Mouse (Mus musculus) kidney, adult 2 months (tissue): ENCODE data around the gene Tmem238. TPM values are rescaled to one million over a fixed set of nuclear protein-coding genes. Genes with fewer than 3 reads are reported as not detected.
A peak's percentile ranks its signal among the peaks of the same experiment; 100 is the strongest.
"Not testable (repeated sequence)": the region's sequence is repeated elsewhere in the genome, so short reads cannot be mapped to it uniquely, and the experiment has no call there.

Experiments
- DNase-seq: peaks from one replicate; pipeline ENCODE4 v3.0.0; 2021
- H3K27ac ChIP-seq: fragments of 200-500 bp; 2 replicates; pipeline ENCODE4 v1.5.1; 2012; ENCODE audit warnings: low read depth, low read length, control low read depth, inconsistent platforms; ENCODE audit not compliant: insufficient read depth
- H3K27me3 ChIP-seq: fragments of 200-500 bp; replicated peaks from 2 replicates; pipeline ENCODE4 v1.6.1; 2012; ENCODE audit warnings: mild to moderate bottlenecking, moderate library complexity, low read length, inconsistent platforms; ENCODE audit not compliant: control insufficient read depth, insufficient read depth
- H3K36me3 ChIP-seq: fragments of 200-500 bp; 2 replicates; pipeline ENCODE4 v1.6.1; 2012; ENCODE audit warnings: mild to moderate bottlenecking, moderate library complexity, low read length, inconsistent platforms; ENCODE audit not compliant: control insufficient read depth, insufficient read depth
- H3K4me1 ChIP-seq: fragments of 200-500 bp; 2 replicates; pipeline ENCODE4 v1.6.1; 2011; ENCODE audit warnings: low read length; ENCODE audit not compliant: control insufficient read depth, insufficient read depth
- H3K4me3 ChIP-seq: fragments of 200-500 bp; 2 replicates; pipeline ENCODE4 v1.5.1; 2011; ENCODE audit warnings: mild to moderate bottlenecking, low read depth, low read length, control low read depth; ENCODE audit not compliant: insufficient read depth
- CTCF ChIP-seq: fragments of 200-500 bp; conservative IDR thresholded peaks from 2 replicates; pipeline ENCODE4 v1.5.1; 2011; ENCODE audit warnings: low read depth, mild to moderate bottlenecking, control low read depth, low read length, moderate library complexity, mixed read lengths; ENCODE audit not compliant: insufficient read depth, insufficient read length
- POLR2A ChIP-seq: fragments of 200-500 bp; IDR thresholded peaks from one replicate; pipeline ENCODE4 v1.6.1; 2011; ENCODE audit warnings: low read depth, low read length, control low read depth
- WGBS: fragments of 180-500 bp; shearing (Covaris S2); methylation state at CpG from one replicate; pipeline ENCODE4 v1.1.7; 2018; 5-methylcytosine and 5-hydroxymethylcytosine counted together
- polyA plus RNA-seq: library from polyadenylated mRNA; depleted of rRNA; stranded (reverse); fragments of >200 nt; gene quantifications from 2 replicates; pipeline ENCODE4 v1.2.3, GENCODE M21; 2012

Gene Tmem238
- polyA plus RNA-seq, 1 experiment, result 57.8 TPM

DNA sequence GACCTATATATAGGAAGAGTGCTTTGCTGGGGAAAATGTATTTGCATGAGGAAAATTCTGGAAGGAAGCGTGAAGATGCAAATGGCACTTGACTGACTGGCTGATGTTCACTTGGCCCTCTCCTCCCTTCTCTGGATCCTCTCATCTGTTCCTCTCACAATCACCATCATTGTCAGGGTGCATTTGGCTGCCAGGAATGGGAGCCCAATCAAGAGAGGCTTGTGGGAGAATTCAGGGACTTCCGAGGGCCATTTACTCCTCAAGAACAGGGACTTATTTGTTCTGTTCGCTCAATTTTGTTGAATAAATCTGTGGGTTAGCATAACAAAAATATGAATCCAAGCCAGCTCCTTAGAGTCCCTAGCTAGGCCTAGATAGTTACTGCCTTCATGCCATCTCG lies 32.2 kb upstream of the Tmem238 start:
- no peaks in the 10 kb centered on the region for H3K36me3 ChIP-seq
- H3K4me1 ChIP-seq, result peaks cover 3% of the 10 kb centered on the region; the same call in 1 of the 2 replicates
- TF ChIP-seq CTCF, result no peak
- no peak for TF ChIP-seq POLR2A
- WGBS, result 89% methylated on average over 4 of the region's 4 CpGs
- no peak for DNase-seq
- no peaks in the 10 kb centered on the region for H3K27me3 ChIP-seq
- no peak overlapping the region for H3K27ac ChIP-seq
- no peak overlapping the region for H3K4me3 ChIP-seq

DNA sequence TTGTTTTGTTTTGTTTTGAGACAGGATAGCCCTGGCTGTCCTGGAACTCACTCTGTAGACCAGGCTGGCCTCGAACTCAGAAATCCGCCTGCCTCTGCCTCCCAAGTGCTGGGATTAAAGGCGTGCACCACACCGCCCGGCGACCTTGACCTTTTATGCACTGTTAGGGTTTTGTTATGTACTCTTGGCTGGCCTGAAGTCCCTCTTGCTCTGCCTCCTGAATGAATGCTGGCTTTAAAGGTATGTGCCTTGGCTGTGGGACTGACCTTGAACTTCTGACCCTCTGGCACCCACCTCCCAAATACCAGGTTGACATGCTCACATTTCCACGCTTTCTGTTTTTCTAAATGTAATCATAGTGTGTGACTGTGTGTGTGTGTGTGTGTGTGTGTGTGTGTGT lies 31.5 kb upstream of the Tmem238 start:
- DNase-seq, H3K4me1 ChIP-seq, H3K27me3 ChIP-seq, H3K36me3 ChIP-seq, H3K27ac ChIP-seq, H3K4me3 ChIP-seq: not testable (repeated sequence)
- WGBS, result 93% methylated on average over 7 of the region's 7 CpGs

DNA sequence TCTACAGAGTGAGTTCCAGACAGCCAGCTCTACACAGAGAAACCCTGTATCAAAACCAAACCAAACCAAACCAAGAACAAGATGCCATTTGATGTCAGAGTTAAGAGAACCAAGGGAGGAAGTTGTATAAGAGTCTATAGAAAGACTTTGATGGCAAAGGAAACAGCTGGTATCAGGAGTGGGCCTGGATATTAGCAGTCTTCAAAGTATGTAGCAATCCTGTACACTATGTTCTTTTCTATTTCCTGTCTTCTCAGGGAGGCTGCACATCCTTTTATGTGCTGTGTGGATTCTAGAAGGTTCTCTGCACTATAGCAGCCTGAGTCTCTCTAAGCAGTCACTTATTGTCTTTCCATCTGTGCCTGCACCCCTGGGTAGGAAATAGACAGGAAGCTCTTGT lies 27.1 kb upstream of the Tmem238 start:
- Histone ChIP-seq H3K27ac (no peak overlapping the region), H3K4me3 (no peak overlapping the region), H3K4me1 (peaks cover 4% of the 10 kb centered on the region; the same call in 1 of the 2 replicates), H3K36me3 (no peaks in the 10 kb centered on the region), H3K27me3 (no peaks in the 10 kb centered on the region)
- TF ChIP-seq CTCF, result no peak
- DNase-seq, result no peak

DNA sequence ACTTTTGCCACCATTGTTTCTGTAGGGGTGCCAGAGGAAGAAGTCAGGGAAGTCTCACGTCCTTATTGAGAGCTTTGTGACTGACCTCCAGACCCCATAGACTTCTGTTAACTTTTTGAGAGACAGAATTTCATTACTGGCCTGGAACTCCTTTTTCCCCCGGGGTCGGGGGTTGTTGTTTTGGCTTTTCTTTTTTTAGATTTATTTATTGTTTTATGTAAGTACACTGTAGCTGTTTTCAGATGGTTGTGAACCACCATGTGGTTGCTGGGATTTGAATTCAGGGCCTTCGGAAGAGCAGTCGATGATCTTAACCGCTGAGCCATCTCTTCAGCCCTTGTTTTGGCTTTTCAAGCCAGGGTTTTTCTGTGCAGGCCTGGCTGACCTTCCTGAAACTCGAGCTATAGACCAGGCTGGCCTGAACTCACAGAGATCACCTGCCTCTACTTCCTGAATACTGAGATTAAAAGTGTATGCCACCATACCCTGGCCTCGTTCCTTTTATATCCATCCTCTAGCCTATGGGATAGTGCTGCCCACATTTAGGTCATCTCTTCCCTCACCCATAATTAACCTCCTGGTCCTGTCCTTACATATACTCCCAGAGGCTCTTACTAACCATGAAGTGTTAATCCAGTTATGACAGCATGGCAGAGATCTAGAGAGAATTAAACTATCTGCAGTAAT lies 23.8 kb upstream of the Tmem238 start:
- H3K4me3 ChIP-seq, result peak overlapping the region; percentile 83
- no peaks in the 10 kb centered on the region; the same call in 1 of the 2 replicates for H3K36me3 ChIP-seq
- TF ChIP-seq CTCF (no peak), POLR2A (no peak)
- WGBS, result 18% methylated on average over 8 of the region's 8 CpGs
- H3K4me1 ChIP-seq, result peaks cover 6% of the 10 kb centered on the region; the same call in 1 of the 2 replicates
- peak overlapping the region; percentile 98 for H3K27ac ChIP-seq
- DNase-seq, result no peak
- H3K27me3 ChIP-seq, result no peaks in the 10 kb centered on the region

DNA sequence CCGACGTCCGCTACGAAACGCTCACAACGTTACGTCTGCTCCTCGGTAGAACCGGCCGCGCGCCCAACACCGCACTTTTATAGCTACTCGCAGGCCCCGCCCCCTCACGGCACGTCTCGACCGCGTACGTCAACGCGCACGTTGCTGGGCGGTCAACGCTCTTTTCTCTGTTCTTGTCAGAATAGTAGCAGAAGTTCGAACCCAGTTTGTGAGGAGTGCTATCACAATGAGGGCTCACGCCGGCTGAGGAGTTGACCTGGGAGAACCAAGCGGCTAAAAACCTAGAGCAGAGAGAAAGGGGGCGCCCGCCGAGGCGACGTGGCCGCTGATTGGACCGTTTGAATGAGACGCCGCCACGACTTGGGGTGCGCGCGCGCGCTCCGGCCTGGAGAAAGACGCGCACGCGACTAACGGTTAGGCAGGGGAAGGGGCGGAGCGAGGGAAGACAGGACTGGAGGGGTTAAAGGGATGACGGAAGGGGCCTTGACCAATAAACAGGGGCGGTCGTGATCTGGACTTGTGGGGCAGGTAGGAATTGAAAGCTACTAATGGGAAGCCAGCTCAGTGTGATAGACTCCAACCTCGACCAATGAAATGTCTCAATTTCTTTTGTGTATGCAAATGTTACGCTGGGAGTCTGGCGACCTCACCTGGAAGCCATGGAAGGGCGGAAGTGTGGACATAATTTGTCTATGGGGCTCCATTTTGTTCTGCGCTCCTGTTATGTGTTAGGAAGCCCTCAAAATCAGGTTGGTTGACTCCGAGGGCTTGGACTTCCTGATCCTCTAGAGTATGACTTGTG lies 23.0 kb upstream of the Tmem238 start, which contains the start of gene Ube2s:
TSS of gene Ube2s (minus strand) at position 288 of the 802 bp plus-strand sequence.
- peak; percentile 100 for DNase-seq
- peaks cover 6% of the 10 kb centered on the region; the same call in 1 of the 2 replicates for H3K4me1 ChIP-seq
- H3K27me3 ChIP-seq, result no peaks in the 10 kb centered on the region
- no peaks in the 10 kb centered on the region; the same call in 1 of the 2 replicates for H3K36me3 ChIP-seq
- peak within 1 kb of the TSS; percentile 98 for H3K27ac ChIP-seq
- under 1% methylated on average over 62 of the region's 62 CpGs for WGBS
- TF ChIP-seq POLR2A (peak; percentile 88), CTCF (no peak)
- peak within 1 kb of the TSS; percentile 83 for H3K4me3 ChIP-seq

DNA sequence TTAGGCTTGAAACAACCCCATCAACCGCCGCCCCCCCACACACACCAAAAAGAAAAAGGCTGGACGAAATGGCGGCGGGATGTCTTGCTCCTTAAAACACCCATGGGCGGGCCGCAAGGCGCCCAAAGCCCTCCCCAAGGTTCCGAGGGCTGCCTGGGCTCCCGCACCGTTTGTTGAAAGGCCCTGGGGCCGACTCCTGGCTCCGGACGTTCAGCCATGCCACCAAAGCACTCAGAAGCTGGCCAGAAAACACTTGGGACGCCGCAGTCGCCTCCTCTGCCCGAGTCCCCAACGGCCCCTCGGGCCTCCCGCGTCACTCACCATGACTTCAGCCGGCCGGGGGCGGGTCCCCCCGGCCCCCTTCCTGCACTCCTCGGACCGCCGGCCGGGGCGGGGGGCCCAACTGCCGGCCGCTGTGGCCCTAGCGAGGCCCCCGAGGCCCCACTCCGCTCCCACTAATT lies 22.4 kb upstream of the Tmem238 start:
- TF ChIP-seq POLR2A (no peak), CTCF (no peak)
- Histone ChIP-seq H3K27me3 (no peaks in the 10 kb centered on the region), H3K4me1 (peaks cover 6% of the 10 kb centered on the region; the same call in 1 of the 2 replicates), H3K4me3 (peak overlapping the region; percentile 73), H3K36me3 (peaks cover 4% of the 10 kb centered on the region), H3K27ac (peak overlapping the region; percentile 26; the same call in 1 of the 2 replicates)
- 1% methylated on average over 30 of the region's 36 CpGs for WGBS
- DNase-seq, result no peak

DNA sequence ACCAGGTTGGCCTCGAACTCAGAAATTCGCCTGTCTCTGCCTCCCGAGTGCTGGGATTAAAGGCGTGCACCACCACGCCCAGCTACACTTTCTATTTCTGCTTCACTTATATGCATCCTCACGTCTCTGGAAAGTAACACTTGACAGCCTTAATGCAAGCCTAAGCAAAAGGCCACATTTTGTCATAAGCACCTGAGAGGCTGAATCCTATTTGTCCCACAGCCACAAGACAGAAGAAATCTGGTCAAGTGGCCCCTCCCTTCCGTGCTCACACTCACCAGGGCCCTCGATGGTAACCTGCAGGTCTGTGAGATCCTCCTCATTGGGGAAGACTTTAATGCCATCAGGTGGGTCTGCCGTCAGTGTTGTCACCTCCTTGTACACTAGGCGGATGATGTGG lies 21.7 kb upstream of the Tmem238 start:
- not testable (repeated sequence) for H3K27me3 ChIP-seq, H3K4me1 ChIP-seq, DNase-seq, H3K27ac ChIP-seq, H3K36me3 ChIP-seq
- H3K4me3 ChIP-seq, result peak overlapping the region; percentile 73
- WGBS, result 24% methylated on average over 10 of the region's 10 CpGs
